Mouse (Mus musculus): ENCODE results near the gene Igbp1. TPM values are rescaled to one million over a fixed set of nuclear protein-coding genes. Genes with fewer than 3 reads are reported as not detected.

Igbp1 gene
- polyA plus RNA-seq (2015; fragmentation: Nextera tagmentation; extraction: Ambion mirVana) = 33.2 and 35.1 TPM in 2 replicates

DNA sequence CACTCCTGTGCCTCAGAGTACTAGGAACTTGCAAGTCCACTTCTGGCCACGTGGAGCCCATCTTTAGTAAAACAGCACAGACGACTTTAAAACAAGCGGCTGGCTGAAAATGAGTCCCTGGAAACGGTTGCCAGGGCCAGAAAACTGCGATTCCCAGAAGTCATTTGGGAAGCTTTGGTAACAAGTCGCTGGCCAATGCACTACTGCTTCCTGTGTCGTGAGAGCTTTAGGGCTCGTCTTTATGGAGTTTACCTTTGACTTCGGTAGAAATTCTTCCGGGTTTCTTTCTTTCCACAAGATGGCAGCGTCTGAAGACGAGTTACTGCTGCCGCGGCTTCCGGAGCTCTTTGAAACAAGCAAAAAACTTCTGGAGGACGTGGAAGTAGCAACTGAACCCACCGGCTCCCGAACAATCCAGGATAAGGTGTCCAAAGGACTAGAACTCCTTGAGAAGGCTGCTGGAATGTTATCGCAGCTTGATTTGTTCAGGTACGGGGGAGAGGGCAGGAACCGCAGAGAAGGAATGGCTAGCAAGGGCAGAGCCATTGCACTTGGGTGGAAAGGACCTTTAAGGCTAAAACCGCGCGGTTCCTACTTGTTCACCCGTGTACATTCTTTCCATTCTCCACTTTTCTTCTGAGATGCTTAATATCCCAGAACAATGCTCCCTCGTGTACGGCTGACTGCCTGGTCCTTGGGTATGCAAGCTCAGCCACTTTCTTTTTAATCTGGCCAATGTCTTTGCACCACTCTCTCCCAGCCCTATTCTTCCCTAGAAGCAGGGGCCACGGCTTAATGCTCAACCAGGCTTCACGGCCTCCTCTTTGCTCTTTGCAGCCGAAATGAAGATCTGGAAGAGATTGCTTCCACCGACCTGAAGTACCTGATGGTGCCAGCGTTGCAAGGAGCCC is at the start of gene Igbp1:
Gene Igbp1, plus strand, starts transcription at position 224 of the 911 bp plus-strand sequence.
- Histone ChIP-seq H3K9ac (ENCODE audit: low read length) (peak within 1 kb of the TSS; percentile 63), H3K4me1 (ENCODE audit: control insufficient read depth, insufficient read depth, low read length) (no peaks in the 10 kb centered on the region), H3K27me3 (ENCODE audit: control insufficient read depth, insufficient read depth, low read length) (no peaks in the 10 kb centered on the region; the same call in 1 of the 2 replicates), H3K4me2 (ENCODE audit: low read depth, low read length) (peak within 1 kb of the TSS; percentile 67), H3K27ac (ENCODE audit: low read length) (peak within 1 kb of the TSS; percentile 3; the same call in 1 of the 2 replicates), H3K36me3 (ENCODE audit: control insufficient read depth, insufficient read depth, low read length) (no peaks in the 10 kb centered on the region; the same call in 1 of the 2 replicates), H3K4me3 (replicated peaks; ENCODE audit: low read length) (peak within 1 kb of the TSS; percentile 51), H3K9me3 (replicated peaks; ENCODE audit: control insufficient read depth, low read length) (no peaks in the 10 kb centered on the region)
- WGBS = 10% methylated on average over 32 of the region's 32 CpGs
- peak; percentile 94 for ATAC-seq (ENCODE audit: insufficient read depth, low FRiP score)

DNA sequence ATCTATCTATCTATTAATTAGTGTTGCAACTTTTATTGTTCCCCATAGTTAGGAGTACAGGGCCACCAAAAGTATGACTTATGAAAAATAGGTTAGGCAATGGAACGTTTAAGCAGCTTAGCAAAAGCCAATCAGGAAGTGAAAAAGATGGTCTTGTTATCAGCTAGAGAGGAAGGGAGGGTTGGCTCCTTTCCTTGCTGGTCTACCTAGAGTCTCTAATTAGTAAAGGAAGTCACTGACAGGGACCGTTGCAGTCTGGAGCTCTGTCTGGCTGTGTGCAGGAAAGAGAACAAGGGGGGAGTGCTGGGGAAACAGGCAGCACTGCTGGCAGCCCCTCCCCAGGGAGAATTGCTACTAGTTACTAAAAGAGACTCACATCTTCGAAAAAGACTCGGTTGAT is 26.0 kb upstream of the Igbp1 start:
- no peaks in the 10 kb centered on the region for H3K4me1 ChIP-seq (ENCODE audit: control insufficient read depth, insufficient read depth, low read length)
- no peaks in the 10 kb centered on the region for H3K9me3 ChIP-seq (replicated peaks; ENCODE audit: control insufficient read depth, low read length)
- peaks cover 8% of the 10 kb centered on the region for H3K27me3 ChIP-seq (ENCODE audit: control insufficient read depth, insufficient read depth, low read length)
- H3K9ac ChIP-seq (ENCODE audit: low read length) = no peak overlapping the region
- no peaks in the 10 kb centered on the region for H3K36me3 ChIP-seq (ENCODE audit: control insufficient read depth, insufficient read depth, low read length)
- H3K4me3 ChIP-seq (replicated peaks; ENCODE audit: low read length) = no peak overlapping the region
- 64% methylated on average over 4 of the region's 4 CpGs for WGBS
- no peak overlapping the region for H3K4me2 ChIP-seq (ENCODE audit: low read depth, low read length)
- no peak overlapping the region for H3K27ac ChIP-seq (ENCODE audit: low read length)
- ATAC-seq (ENCODE audit: insufficient read depth, low FRiP score) = no peak

DNA sequence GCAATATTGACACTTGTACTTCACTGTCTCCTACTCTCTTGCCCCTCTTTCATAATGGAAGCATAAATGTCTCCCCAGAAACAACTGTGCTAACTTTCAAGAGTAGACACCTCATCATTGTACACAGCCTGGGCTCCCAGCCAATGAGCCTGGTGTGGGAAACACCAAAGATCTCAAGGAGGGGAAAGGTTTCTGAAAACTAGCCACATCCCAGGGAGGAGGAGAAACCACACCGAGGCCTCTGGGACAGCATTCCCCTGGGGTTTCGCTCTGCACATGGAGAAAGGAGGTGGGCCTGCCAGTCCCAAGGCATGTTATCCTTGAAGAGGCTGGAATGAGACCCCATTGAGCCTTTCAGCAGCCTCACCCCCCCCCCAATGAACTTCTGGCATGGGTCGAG is 24.0 kb upstream of the Igbp1 start:
- Histone ChIP-seq H3K4me1 (ENCODE audit: control insufficient read depth, insufficient read depth, low read length) (no peaks in the 10 kb centered on the region), H3K27ac (ENCODE audit: low read length) (no peak overlapping the region), H3K9me3 (replicated peaks; ENCODE audit: control insufficient read depth, low read length) (no peaks in the 10 kb centered on the region), H3K27me3 (ENCODE audit: control insufficient read depth, insufficient read depth, low read length) (peaks cover 8% of the 10 kb centered on the region), H3K36me3 (ENCODE audit: control insufficient read depth, insufficient read depth, low read length) (no peaks in the 10 kb centered on the region), H3K4me3 (replicated peaks; ENCODE audit: low read length) (no peak overlapping the region), H3K9ac (ENCODE audit: low read length) (no peak overlapping the region), H3K4me2 (ENCODE audit: low read depth, low read length) (no peak overlapping the region)
- 80% methylated on average over 3 of the region's 3 CpGs for WGBS
- ATAC-seq (ENCODE audit: insufficient read depth, low FRiP score) = no peak

DNA sequence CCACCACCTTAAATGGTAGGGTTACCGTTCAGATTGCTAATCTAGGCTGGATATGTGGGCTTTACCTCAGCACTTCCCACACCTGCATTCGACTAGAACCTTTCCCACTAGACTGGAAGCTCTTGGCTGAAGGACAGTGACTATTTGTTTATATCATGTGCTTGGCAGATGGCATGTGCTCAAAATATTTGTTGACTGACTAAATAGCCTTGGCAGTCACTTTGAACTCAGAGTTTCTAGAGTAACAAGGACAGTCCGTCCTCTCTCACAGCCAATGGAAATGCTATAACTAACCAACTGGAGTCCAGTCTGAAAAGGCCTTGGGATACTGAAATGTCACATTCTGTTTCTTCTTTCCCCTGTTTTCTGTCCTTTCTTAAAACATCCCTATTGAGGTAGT is 22.6 kb upstream of the Igbp1 start:
- H3K9me3 ChIP-seq (replicated peaks; ENCODE audit: control insufficient read depth, low read length) = no peaks in the 10 kb centered on the region

GRCm38 (mm10) chrX:100475569-100476223 is 18.4 kb upstream of the Igbp1 start:
- Histone ChIP-seq H3K36me3 (ENCODE audit: control insufficient read depth, insufficient read depth, low read length) (no peaks in the 10 kb centered on the region), H3K9me3 (replicated peaks; ENCODE audit: control insufficient read depth, low read length) (no peaks in the 10 kb centered on the region), H3K27me3 (ENCODE audit: control insufficient read depth, insufficient read depth, low read length) (no peaks in the 10 kb centered on the region; the same call in 1 of the 2 replicates), H3K4me2 (ENCODE audit: low read depth, low read length) (no peak overlapping the region), H3K9ac (ENCODE audit: low read length) (no peak overlapping the region), H3K4me1 (ENCODE audit: control insufficient read depth, insufficient read depth, low read length) (no peaks in the 10 kb centered on the region), H3K27ac (ENCODE audit: low read length) (no peak overlapping the region), H3K4me3 (replicated peaks; ENCODE audit: low read length) (no peak overlapping the region)
- 65% methylated on average over 4 of the region's 4 CpGs for WGBS
- ATAC-seq (ENCODE audit: insufficient read depth, low FRiP score) = no peak

More for the DNA sequence above, 22.6 kb upstream of the Igbp1 start:
- no peak overlapping the region for H3K27ac ChIP-seq (ENCODE audit: low read length)
- peaks cover 8% of the 10 kb centered on the region for H3K27me3 ChIP-seq (ENCODE audit: control insufficient read depth, insufficient read depth, low read length)
- no peaks in the 10 kb centered on the region for H3K36me3 ChIP-seq (ENCODE audit: control insufficient read depth, insufficient read depth, low read length)
- H3K4me1 ChIP-seq (ENCODE audit: control insufficient read depth, insufficient read depth, low read length) = no peaks in the 10 kb centered on the region
- WGBS = 73% methylated on average over 3 of the region's 3 CpGs
- no peak overlapping the region for H3K4me3 ChIP-seq (replicated peaks; ENCODE audit: low read length)
- H3K4me2 ChIP-seq (ENCODE audit: low read depth, low read length) = no peak overlapping the region
- no peak for ATAC-seq (ENCODE audit: insufficient read depth, low FRiP score)
- H3K9ac ChIP-seq (ENCODE audit: low read length) = no peak overlapping the region

DNA sequence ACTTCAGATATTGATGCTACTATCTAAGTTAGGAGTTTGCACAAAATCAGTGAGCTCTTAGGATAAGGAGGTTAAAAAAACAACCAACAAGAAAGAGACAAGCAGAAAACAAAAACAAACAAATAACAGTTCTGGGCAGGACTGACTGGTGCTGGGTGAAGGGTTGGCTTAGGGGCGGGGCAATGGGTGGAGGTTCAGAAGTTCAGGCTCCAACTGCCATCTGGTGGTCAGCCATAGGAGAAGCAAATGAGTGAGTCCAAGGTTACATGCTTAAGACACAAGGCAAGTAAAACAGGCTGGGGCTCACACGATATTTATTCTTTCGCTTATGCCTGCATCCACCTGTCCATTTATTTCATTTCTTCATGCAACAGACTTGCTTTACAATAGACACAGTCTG is 13.8 kb upstream of the Igbp1 start:
- Histone ChIP-seq H3K9ac (ENCODE audit: low read length) (no peak overlapping the region), H3K4me2 (ENCODE audit: low read depth, low read length) (no peak overlapping the region), H3K36me3 (ENCODE audit: control insufficient read depth, insufficient read depth, low read length) (no peaks in the 10 kb centered on the region), H3K27ac (ENCODE audit: low read length) (no peak overlapping the region), H3K4me1 (ENCODE audit: control insufficient read depth, insufficient read depth, low read length) (no peaks in the 10 kb centered on the region), H3K4me3 (replicated peaks; ENCODE audit: low read length) (no peak overlapping the region), H3K27me3 (ENCODE audit: control insufficient read depth, insufficient read depth, low read length) (no peaks in the 10 kb centered on the region), H3K9me3 (replicated peaks; ENCODE audit: control insufficient read depth, low read length) (no peaks in the 10 kb centered on the region)
- ATAC-seq (ENCODE audit: insufficient read depth, low FRiP score) = peak; percentile 62; the same call in 1 of the 2 replicates
- 28% methylated on average over 3 of the region's 3 CpGs for whole genome bisulfite sequencing

GRCm38 (mm10) chrX:100493500-100494067 is 507 bp upstream of the Igbp1 start:
- 16% methylated on average over 22 of the region's 22 CpGs for whole genome bisulfite sequencing
- Histone ChIP-seq H3K4me1 (ENCODE audit: control insufficient read depth, insufficient read depth, low read length) (no peaks in the 10 kb centered on the region), H3K4me2 (ENCODE audit: low read depth, low read length) (peak overlapping the region; percentile 58), H3K4me3 (replicated peaks; ENCODE audit: low read length) (peak overlapping the region; percentile 51), H3K36me3 (ENCODE audit: control insufficient read depth, insufficient read depth, low read length) (no peaks in the 10 kb centered on the region; the same call in 1 of the 2 replicates), H3K9me3 (replicated peaks; ENCODE audit: control insufficient read depth, low read length) (no peaks in the 10 kb centered on the region), H3K9ac (ENCODE audit: low read length) (peak overlapping the region; percentile 63), H3K27ac (ENCODE audit: low read length) (no peak overlapping the region; the same call in 1 of the 2 replicates), H3K27me3 (ENCODE audit: control insufficient read depth, insufficient read depth, low read length) (no peaks in the 10 kb centered on the region; the same call in 1 of the 2 replicates)
- ATAC-seq (ENCODE audit: insufficient read depth, low FRiP score) = 0 out of 2 replicates have a peak, but pooled peaks have one; percentile 8

DNA sequence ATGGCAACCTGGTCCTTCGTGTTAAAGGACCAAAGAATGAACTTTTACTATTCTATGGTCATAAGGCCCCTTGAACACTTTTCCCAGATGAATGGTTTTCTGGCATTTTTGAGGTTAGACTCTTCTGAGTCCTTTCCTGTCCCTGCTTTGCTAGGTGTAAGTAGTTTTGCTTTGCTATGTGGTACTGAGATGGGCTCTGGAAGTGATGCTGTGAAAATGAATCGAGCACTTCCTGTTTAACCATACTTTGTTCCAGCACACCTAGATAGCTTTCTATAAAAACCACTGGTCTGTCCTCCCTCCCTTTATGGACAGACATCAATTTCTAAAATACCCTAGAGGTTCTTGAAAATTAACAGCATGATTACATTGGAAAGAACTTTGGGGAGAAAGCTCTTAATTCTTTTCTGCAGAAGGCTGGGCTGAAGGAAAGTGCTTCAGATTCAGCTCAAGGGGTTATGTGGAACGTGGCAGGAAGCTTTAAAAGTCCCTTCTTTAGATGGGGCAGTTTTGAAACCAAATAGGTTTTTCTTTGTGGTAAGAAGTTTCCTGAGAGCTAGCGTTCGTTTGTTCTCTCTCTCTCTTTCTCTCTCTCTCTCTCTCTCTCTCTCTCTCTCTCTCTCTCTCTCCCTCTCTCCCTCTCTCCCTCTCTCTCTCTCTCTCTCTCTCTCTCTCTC is 10.2 kb downstream of the Igbp1 start:
- Histone ChIP-seq H3K36me3 (ENCODE audit: control insufficient read depth, insufficient read depth, low read length) (no peaks in the 10 kb centered on the region), H3K4me3 (replicated peaks; ENCODE audit: low read length) (no peak overlapping the region), H3K27me3 (ENCODE audit: control insufficient read depth, insufficient read depth, low read length) (peaks cover 3% of the 10 kb centered on the region; the same call in 1 of the 2 replicates), H3K4me2 (ENCODE audit: low read depth, low read length) (no peak overlapping the region), H3K9me3 (replicated peaks; ENCODE audit: control insufficient read depth, low read length) (no peaks in the 10 kb centered on the region), H3K27ac (ENCODE audit: low read length) (no peak overlapping the region), H3K4me1 (ENCODE audit: control insufficient read depth, insufficient read depth, low read length) (no peaks in the 10 kb centered on the region), H3K9ac (ENCODE audit: low read length) (no peak overlapping the region)
- 84% methylated on average over 5 of the region's 5 CpGs for WGBS
- no peak for ATAC-seq (ENCODE audit: insufficient read depth, low FRiP score)
